Mouse (Mus musculus): ENCODE measurements around the gene Ptcd1.

DNA sequence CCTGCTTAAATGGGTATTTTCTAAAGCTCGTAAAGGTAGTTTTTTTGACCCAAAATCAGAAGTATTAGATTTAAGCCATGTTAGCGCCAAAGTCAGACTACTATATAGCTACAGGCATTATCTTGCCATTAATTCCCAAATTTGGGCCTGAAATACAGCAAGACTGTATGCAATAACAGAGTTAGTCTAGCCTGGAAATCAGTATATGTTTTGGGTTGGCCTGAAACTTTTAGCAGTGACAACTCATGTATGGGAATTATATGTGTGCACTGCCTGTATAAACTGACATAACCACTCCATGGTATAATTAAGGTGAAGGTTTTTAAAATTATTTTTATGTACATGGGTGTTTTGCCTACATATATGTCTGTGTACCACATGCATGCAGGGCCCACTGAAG, 25.1 kb upstream of the Ptcd1 start, which contains the start of gene Atp5j2:
- TF ChIP-seq CTCF (IDR thresholded peaks at IDR 0.05; ENCODE audit: insufficient read depth, low read depth, low read length) (no peak), POLR2A (IDR thresholded peaks at IDR 0.05; ENCODE audit: insufficient read depth, low read depth, low read length) (no peak)
